Mouse (Mus musculus) right cerebral cortex, postnatal 36 days (tissue): ENCODE data around the gene Efnb3.
"Not testable (repeated sequence)": the region's sequence is repeated elsewhere in the genome, so short reads cannot be mapped to it uniquely, and the experiment has no call there.

Experiments
- DNase-seq, 2 experiments: peaks; one replicate each; pipeline ENCODE4 v3.0.0; 2022; ENCODE audit warnings: low spot score in 2 of 2, mixed read lengths in 1 of 2

Efnb3 gene

GRCm38 (mm10) chr11:69551310-69551709 lies 8.7 kb downstream of the Efnb3 start:
- no peak for DNase-seq

GRCm38 (mm10) chr11:69549060-69549656 lies 10.8 kb downstream of the Efnb3 start, which contains the start of gene Dnah2:
Gene Dnah2 (minus strand): TSS chr11:69549110.
- no peak for DNase-seq

GRCm38 (mm10) chr11:69547071-69547470 lies 12.9 kb downstream of the Efnb3 start:
- no peak for DNase-seq

GRCm38 (mm10) chr11:69546423-69547053 lies 13.5 kb downstream of the Efnb3 start:
- DNase-seq, result peak; percentile 66 to 68

- no peak for DNase-seq
Measured at GRCm38 (mm10) chr11:69545957-69546356, 14.0 kb downstream of the Efnb3 start.

GRCm38 (mm10) chr11:69543598-69543997 lies 16.4 kb downstream of the Efnb3 start:
- DNase-seq, result no peak

- not testable (repeated sequence) for DNase-seq
Measured at GRCm38 (mm10) chr11:69541741-69542140, 18.3 kb downstream of the Efnb3 start.

- DNase-seq, result no peak
Measured at GRCm38 (mm10) chr11:69540700-69541099, 19.3 kb downstream of the Efnb3 start.

- no peak for DNase-seq
Measured at GRCm38 (mm10) chr11:69534990-69535389, 25.0 kb downstream of the Efnb3 start.

GRCm38 (mm10) chr11:69532480-69533150 lies 27.4 kb downstream of the Efnb3 start:
- DNase-seq, result no peak

- DNase-seq, result not testable (repeated sequence)
Measured at GRCm38 (mm10) chr11:69530755-69531154, 29.2 kb downstream of the Efnb3 start.

GRCm38 (mm10) chr11:69530281-69530680 lies 29.7 kb downstream of the Efnb3 start:
- DNase-seq, result not testable (repeated sequence)

- no peak for DNase-seq
Measured at GRCm38 (mm10) chr11:69528031-69528390, 32.0 kb downstream of the Efnb3 start.

GRCm38 (mm10) chr11:69527098-69528030 lies 32.6 kb downstream of the Efnb3 start:
- DNase-seq, result no peak

GRCm38 (mm10) chr11:69526631-69527030 lies 33.4 kb downstream of the Efnb3 start:
- no peak for DNase-seq

GRCm38 (mm10) chr11:69525661-69526060 lies 34.3 kb downstream of the Efnb3 start:
- no peak for DNase-seq

- DNase-seq, result no peak
Measured at GRCm38 (mm10) chr11:69523651-69524050, 36.4 kb downstream of the Efnb3 start.

GRCm38 (mm10) chr11:69521526-69522149 lies 38.4 kb downstream of the Efnb3 start:
- DNase-seq, result no peak

- DNase-seq, result no peak
Measured at GRCm38 (mm10) chr11:69519976-69520375, 40.0 kb downstream of the Efnb3 start.

GRCm38 (mm10) chr11:69516661-69517060 lies 43.3 kb downstream of the Efnb3 start:
- DNase-seq, result no peak

- no peak for DNase-seq
Measured at GRCm38 (mm10) chr11:69516151-69516640, 43.8 kb downstream of the Efnb3 start.
